Mouse (Mus musculus) MEL (cell line): ENCODE measurements at regions not wholly inside any gene's neighbourhood (a gene's known extent, or its start where the extent isn't known, plus 50 kb on each side); places are given as distances from the start of the nearest gene placed in this dataset.

Experiments used
- MAX ChIP-seq: IDR thresholded peaks from 2 replicates; pipeline ENCODE4 v1.6.1; 2011; ENCODE audit warnings: low read length, improper control_type of control experiment
- POLR2AphosphoS5 ChIP-seq: IDR thresholded peaks from 2 replicates; pipeline ENCODE4 v1.6.1; 2012; ENCODE audit warnings: low read depth, borderline replicate concordance, mild to moderate bottlenecking, inconsistent platforms, low read length, moderate library complexity, mixed read lengths

GRCm38 (mm10) chr9:68594586-68594985 is 59.0 kb upstream of the Rora start:
- no peak for TF ChIP-seq POLR2AphosphoS5
- no peak for TF ChIP-seq MAX
